In genomic region chr1:78907991-78908390, GRCm38 (mm10) we compare ENCODE assay signal across 10 mouse cellular contexts.
DNase-seq lines count a peak whose midpoint lies in the region; ATAC-seq and TF ChIP-seq lines count a peak whose summit lies in the region.
"Had no signal": no experiment of that assay in that cellular context is flagged by ENCODE, and none has a peak within 500 bp of the region (broad histone marks: within the 10 kb centered on the region; RNA-seq: fewer than 3 reads in every experiment).

No protein-coding gene starts in this region.

- H3K4me1 ChIP-seq in lung, postnatal 0 days (ENCODE audit: insufficient read depth, low read depth, low read length) = no peaks in the 10 kb centered on the region
- no peaks in the 10 kb centered on the region for H3K4me1 ChIP-seq in lung, adult 2 months (ENCODE audit: control insufficient read depth, insufficient read depth, low read length)
- no peaks in the 10 kb centered on the region for H3K4me1 ChIP-seq in embryonic facial prominence, embryonic 11.5 days (ENCODE audit: control insufficient read depth, insufficient read depth, low read length)
- H3K4me1 ChIP-seq: liver, embryonic 15.5 days had no signal

- TF ChIP-seq POLR2A in lung, adult 2 months (IDR thresholded peaks at IDR 0.05; ENCODE audit: borderline replicate concordance, extremely low read depth, low read depth, low read length) = no peak

- H3K27ac ChIP-seq in lung, postnatal 0 days (ENCODE audit: low read length) = no peak overlapping the region
- no peak overlapping the region for H3K27ac ChIP-seq in embryonic facial prominence, embryonic 11.5 days (replicated peaks; ENCODE audit: low read depth, low read length)
- H3K27ac ChIP-seq: liver, embryonic 15.5 days had no signal

- no peaks in the 10 kb centered on the region for H3K27me3 ChIP-seq in lung, postnatal 0 days (replicated peaks; ENCODE audit: insufficient read depth, low read length)
- no peaks in the 10 kb centered on the region for H3K27me3 ChIP-seq in embryonic facial prominence, embryonic 11.5 days (ENCODE audit: control insufficient read depth, insufficient read depth, low read length)
- H3K27me3 ChIP-seq: liver, embryonic 15.5 days had no signal

- H3K9ac ChIP-seq in lung, postnatal 0 days (replicated peaks; ENCODE audit: low read depth) = no peak overlapping the region
- H3K9ac ChIP-seq in embryonic facial prominence, embryonic 11.5 days (replicated peaks; ENCODE audit: low read length) = no peak overlapping the region
- H3K9ac ChIP-seq: liver, embryonic 15.5 days had no signal

- TF ChIP-seq CTCF in lung, postnatal 0 days (IDR thresholded peaks at IDR 0.05) = no peak
- TF ChIP-seq CTCF in lung, adult 2 months (IDR thresholded peaks at IDR 0.05; ENCODE audit: insufficient read depth, low read length) = no peak

- WGBS in lung, postnatal 0 days = 23% methylated on average over 5 of the region's 5 CpGs
- 21% methylated on average over 5 of the region's 5 CpGs for WGBS in lung, adult 2 months
- 34% methylated on average over 5 of the region's 5 CpGs for WGBS in embryonic facial prominence, embryonic 11.5 days

- TF ChIP-seq EP300 in lung, postnatal 0 days (IDR thresholded peaks at IDR 0.05) = no peak

- ATAC-seq in lung, postnatal 0 days = no peak
- ATAC-seq in embryonic facial prominence, embryonic 11.5 days (replicated peaks; ENCODE audit: insufficient number of reproducible peaks, low FRiP score, low TSS enrichment, low read depth) = 0 out of 2 replicates have a peak, but pooled peaks have one; percentile 48

- H3K9me3 ChIP-seq in lung, postnatal 0 days (ENCODE audit: low read length) = no peaks in the 10 kb centered on the region
- H3K9me3 ChIP-seq in embryonic facial prominence, embryonic 11.5 days (replicated peaks; ENCODE audit: control insufficient read depth, low read length) = no peaks in the 10 kb centered on the region
- H3K9me3 ChIP-seq: liver, embryonic 15.5 days had no signal

- no peak overlapping the region for H3K4me3 ChIP-seq in lung, postnatal 0 days (ENCODE audit: low read depth, low read length)
- H3K4me3 ChIP-seq in lung, adult 2 months (replicated peaks; ENCODE audit: extremely low read depth, low read depth, low read length) = no peak overlapping the region
- no peak overlapping the region for H3K4me3 ChIP-seq in embryonic facial prominence, embryonic 11.5 days (ENCODE audit: low read depth, low read length)
- H3K4me3 ChIP-seq: liver, embryonic 15.5 days had no signal

- no peaks in the 10 kb centered on the region for H3K36me3 ChIP-seq in lung, postnatal 0 days (ENCODE audit: insufficient read depth, low read length)
- no peaks in the 10 kb centered on the region for H3K36me3 ChIP-seq in embryonic facial prominence, embryonic 11.5 days (replicated peaks; ENCODE audit: control insufficient read depth, insufficient read depth, low read depth, low read length)
- H3K36me3 ChIP-seq: liver, embryonic 15.5 days had no signal

- H3K4me2 ChIP-seq in lung, postnatal 0 days (replicated peaks; ENCODE audit: low read depth, low read length) = no peak overlapping the region
- no peak overlapping the region for H3K4me2 ChIP-seq in embryonic facial prominence, embryonic 11.5 days (ENCODE audit: low read depth, low read length)
- H3K4me2 ChIP-seq: liver, embryonic 15.5 days had no signal

- peak; percentile 25 for DNase-seq in lung, postnatal 0 days (ENCODE audit: low spot score)
- DNase-seq in lung, adult 2 months = no peak
- peak; percentile 73 for DNase-seq in embryonic facial prominence, embryonic 11.5 days (ENCODE audit: low spot score)
- DNase-seq in kidney, postnatal 10 days = peak; percentile 45
- DNase-seq in retina, postnatal 1 day = peak; percentile 20
- no peak for DNase-seq in adrenal gland, postnatal 25 days
- DNase-seq in natural killer cell, adult 2 months (ENCODE audit: low spot score in 2 of 2) = no peak
- no peak for DNase-seq in cerebellum, postnatal 25 days
- DNase-seq: heart, postnatal 4 days had no signal

Comparison
In these comparisons a context has a peak if more than half of its experiments do, and no peak if none do; other contexts are left out.
1. DNase-seq: peak in lung, postnatal 0 days (single experiment), embryonic facial prominence, embryonic 11.5 days (single experiment), kidney, postnatal 10 days (single experiment) and retina, postnatal 1 day (single experiment); none in lung, adult 2 months (single experiment), adrenal gland, postnatal 25 days (single experiment), natural killer cell, adult 2 months (0 of 2) and cerebellum, postnatal 25 days (0 of 2).